Mouse (Mus musculus) frontal cortex, postnatal 36 days (tissue): ENCODE measurements at regions not wholly inside any gene's neighbourhood (a gene's known extent, or its start where the extent isn't known, plus 50 kb on each side); places are given as distances from the start of the nearest gene placed in this dataset.

Source experiments
- DNase-seq, 2 experiments: peaks; one replicate each; pipeline ENCODE4 v3.0.0; 2022; ENCODE audit warnings: low spot score in 2 of 2

- no peak for DNase-seq
These were observed 58.8 kb downstream of the 1700009N14Rik start for GRCm38 (mm10) chr4:39508866-39509265.

GRCm38 (mm10) chr4:39527492-39527891 is 77.4 kb downstream of the 1700009N14Rik start:
- DNase-seq, result no peak

DNA sequence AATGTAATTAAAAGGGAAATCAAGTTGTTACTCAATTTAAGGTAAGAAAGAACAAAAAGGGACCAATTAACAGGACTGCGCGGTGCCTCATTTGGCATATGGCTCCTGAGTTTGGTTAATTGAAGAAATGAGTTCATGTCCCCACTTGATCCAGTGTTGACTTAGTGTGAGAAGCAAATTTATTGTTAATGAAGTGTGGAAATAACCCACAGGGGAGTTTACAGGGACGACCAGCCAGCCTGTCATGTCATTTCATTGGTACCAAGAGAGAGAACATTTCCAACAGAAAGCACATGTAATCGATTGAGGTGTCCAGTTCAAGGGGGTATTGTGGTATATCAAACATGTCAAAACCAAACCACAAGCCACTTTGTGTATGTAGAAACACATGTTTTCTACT is 78.6 kb downstream of the 1700009N14Rik start:
- no peak for DNase-seq

DNA sequence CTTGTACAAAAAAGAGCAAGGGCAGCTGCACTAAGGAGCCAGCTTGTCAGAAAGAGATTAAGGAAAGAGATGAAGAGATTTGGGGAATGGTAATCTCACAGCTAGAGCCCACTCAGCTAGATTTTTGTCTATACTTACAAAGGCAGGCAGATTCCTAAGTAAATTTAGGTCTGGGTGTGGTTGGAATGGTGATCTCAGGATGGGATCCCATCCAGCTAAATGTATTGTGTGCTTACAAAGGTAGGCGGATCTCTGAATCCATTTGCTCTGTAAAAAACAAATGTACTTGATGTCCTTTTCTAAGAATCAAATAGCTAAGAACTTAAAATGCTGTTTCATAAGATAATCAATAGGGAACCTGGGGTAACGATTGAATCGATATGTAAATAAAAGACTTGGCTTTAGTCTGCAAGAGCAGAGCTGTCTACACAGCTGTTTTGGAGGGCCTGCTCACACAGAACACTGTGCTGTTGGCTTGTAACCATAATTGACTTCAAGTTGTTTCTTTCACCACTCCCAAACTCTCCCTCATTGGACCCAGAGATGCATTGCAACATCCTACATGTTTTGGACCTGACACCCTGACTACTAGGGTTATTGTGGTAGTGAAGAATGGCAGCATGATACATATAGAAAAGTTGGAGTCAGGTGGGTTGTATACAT is 106.1 kb downstream of the 1700009N14Rik start:
- DNase-seq, result no peak

- DNase-seq, result no peak
These were observed 147.3 kb downstream of the 1700009N14Rik start for GRCm38 (mm10) chr4:39597426-39597825.

DNA sequence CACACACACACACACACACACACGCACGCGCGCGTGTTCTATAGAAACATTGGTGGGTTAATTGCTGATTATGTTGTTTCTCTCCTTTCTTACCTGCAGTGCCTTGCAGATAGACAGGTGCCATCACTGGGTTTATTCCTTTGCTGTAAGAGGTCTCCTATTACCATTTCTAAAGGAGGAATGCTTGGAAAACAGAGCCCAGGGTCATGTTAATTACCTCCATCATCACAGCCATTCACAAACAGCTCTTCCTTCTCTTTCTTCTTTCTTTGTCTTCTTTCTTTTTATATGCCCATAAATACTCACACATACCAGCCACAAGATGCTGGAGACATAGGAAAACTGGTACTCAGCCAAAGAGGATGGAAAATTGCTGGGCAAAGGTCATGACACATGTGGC is 155.0 kb downstream of the 1700009N14Rik start:
- no peak for DNase-seq

- no peak for DNase-seq
These were observed 194.0 kb downstream of the 1700009N14Rik start for GRCm38 (mm10) chr4:39644136-39644535.

- peak in 1 of 2 experiments; percentile 6 for DNase-seq
These were observed 194.8 kb downstream of the 1700009N14Rik start for GRCm38 (mm10) chr4:39644849-39645248.

- DNase-seq, result no peak
These were observed 210.4 kb downstream of the 1700009N14Rik start for GRCm38 (mm10) chr4:39660538-39660937.

DNA sequence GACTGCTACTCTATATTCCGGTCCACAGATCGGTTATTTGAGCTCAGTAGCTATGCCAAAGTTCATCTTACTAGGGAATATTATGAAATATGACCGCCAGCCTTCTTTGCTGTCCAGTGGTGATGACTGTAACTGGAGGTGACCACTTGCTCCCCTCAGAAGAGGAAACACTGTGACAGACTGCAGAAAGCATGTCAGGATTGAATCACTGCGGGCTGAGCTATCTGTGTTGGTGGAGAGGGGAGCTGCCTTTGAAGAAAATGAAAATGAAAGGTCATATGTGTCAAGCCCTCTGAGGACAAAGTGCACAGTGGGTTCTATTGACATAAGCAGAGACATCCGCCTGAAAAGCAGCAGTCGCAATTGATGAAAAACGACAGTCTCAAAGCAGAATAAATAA is 222.5 kb downstream of the 1700009N14Rik start:
- DNase-seq, result no peak

GRCm38 (mm10) chr4:39695236-39695635 is 245.1 kb downstream of the 1700009N14Rik start:
- no peak for DNase-seq

DNA sequence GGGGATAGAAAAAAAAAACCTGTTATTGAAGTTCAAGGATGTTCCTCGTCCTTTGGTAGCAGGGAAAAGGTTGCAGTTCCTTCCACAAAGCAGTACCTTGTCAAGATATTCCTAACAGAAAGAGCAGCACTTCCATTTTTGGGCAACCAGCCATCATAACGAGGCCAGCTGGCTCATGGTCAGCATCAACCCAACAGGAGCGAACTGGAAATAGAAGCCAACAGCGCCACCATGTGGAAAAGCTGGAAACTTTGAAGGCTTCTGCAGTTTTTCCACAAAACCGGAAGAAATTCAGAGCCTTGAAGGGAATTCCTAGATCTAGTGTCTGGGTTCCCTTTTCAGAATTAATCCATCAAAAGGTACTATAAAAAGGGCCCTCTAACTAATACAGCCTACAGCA is 247.5 kb downstream of the 1700009N14Rik start:
- peak; percentile 66 to 83 for DNase-seq

DNA sequence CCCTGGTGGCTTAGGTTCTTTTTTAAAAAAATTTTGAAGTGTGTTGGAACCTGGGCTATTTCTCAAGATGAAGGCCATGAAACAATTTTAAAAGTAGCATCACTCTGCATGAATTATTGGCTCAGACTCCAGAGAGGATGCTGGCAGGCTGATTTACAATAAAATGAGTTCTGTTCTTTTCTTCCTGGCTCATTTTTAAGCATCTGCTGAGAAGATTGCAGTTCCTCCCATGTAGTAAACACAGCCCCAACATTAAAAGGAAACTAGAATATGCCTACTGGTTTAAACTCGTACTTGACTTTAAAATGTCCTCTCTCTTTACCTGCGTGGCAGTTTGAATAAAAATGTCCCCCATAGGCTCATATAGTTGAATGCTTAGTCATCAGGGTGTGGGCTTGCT is 249.3 kb downstream of the 1700009N14Rik start:
- DNase-seq, result peak in 1 of 2 experiments; percentile 38

GRCm38 (mm10) chr4:39717477-39717876 is 267.4 kb downstream of the 1700009N14Rik start:
- DNase-seq, result no peak

GRCm38 (mm10) chr4:39718691-39719090 is 268.6 kb downstream of the 1700009N14Rik start:
- no peak for DNase-seq

DNA sequence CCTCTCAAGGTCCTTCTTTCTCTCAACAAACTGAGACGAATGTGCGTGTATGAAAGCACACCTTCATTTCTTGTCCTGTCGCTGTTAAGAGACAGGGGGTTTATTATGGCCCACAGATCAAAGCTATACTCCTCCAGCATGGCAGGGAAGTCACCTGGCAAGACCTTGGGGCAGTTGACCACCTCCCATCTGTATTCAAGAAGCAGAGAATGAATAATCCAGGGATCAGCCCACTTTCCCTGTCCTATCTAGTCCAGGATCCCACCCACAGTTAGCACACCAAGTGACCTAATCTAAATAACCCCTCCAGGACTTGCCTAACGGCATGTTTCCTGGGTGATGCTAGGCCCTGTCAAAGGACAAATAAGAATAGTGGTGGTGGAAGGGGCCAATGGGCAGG is 269.9 kb downstream of the 1700009N14Rik start:
- no peak for DNase-seq

DNA sequence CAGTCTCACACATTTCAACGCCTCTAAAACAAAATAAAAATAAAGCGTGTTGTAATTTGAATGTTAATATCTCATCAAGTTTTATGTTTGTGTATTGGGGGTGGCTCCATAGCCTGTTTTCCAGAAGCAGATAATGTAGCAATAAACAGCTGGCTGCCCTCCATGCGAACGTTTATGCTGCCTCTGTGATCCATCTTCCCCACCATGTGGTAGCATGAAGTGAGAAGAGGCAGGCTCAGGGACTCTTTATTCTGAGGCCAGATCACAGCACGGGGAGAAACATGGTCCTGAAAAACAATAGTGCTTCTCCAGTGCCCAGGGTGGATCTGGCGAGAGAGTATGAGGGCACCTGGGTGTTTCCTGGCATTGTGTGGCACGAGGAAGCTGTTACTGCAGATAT is 271.4 kb downstream of the 1700009N14Rik start:
- no peak for DNase-seq

GRCm38 (mm10) chr4:39765586-39765985 is 315.5 kb downstream of the 1700009N14Rik start:
- DNase-seq, result no peak

GRCm38 (mm10) chr4:39791096-39791495 is 341.0 kb downstream of the 1700009N14Rik start:
- DNase-seq, result peak in 1 of 2 experiments; percentile 37

DNA sequence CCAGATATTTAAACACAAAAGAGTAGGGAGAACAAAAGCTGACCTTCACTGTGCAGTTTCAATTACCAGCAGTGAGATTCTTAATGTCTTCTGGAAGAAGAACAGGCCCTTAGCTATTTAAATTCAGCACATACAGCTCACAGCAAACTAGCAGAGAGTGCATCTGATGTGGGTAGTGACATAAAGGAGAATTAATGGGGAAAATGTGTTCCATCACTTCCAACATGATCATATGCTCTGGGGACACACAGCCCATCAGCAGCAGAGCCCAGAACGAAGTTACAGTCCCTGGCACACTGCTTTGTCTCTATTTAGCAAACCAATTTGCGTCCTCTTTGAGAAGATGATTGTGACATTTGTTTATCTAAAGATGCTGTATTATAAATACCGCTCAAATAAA is 332.9 kb upstream of the Aco1 start:
- DNase-seq, result no peak

DNA sequence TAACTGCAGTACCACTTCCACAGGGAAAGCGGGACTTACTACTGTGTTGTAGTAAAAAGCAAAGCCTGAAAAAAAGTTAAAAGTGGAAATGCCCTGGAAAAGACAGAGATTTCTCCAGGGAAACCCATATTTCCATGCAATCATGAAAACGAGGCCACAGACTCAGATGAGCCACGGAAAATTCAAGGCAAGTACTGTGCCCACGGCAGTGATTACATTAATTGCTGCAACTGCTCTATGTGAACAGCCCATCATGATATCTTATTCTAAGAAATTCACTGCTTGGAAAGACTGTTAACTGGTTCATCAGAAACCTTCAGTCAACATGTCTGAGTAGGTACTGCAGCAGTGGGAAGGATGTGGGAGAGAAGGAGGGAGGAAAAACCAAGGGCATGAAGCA is 330.1 kb upstream of the Aco1 start:
- DNase-seq, result no peak

- no peak for DNase-seq
These were observed 327.3 kb upstream of the Aco1 start for GRCm38 (mm10) chr4:39815620-39816019.

- DNase-seq, result no peak
These were observed 325.2 kb upstream of the Aco1 start for GRCm38 (mm10) chr4:39817675-39818074.

DNA sequence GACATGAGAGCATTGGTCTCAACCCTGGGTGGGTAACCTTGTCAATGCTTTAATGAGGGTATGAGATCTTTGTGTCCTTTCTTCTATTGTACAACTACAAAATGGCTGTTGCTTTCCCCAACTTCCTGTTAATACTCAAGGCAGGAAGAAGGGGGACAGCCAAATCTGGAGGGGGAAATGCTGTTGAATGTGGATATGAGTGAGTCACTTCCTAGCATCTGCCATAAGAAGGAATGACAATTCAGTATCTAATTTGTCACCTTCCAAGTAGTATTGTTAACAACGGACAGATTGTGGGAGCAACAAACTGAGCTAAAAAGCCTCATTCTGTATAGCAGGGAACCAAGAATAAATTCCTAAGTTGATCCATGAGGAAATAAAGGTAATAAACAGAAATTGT is 309.2 kb upstream of the Aco1 start:
- no peak for DNase-seq
